Mouse (Mus musculus): ENCODE data around the gene Gm32687. TPM values are rescaled to one million over a fixed set of nuclear protein-coding genes. Genes with fewer than 3 reads are reported as not detected.

The Gm32687 gene
- polyA plus RNA-seq (2015; fragmentation: Illumina TruSeq; extraction: RNeasy Lipid Tissue Mini Kit (QIAGEN cat#74804); ENCODE audit: insufficient read depth, low read depth, low replicate concordance), result 1.3 TPM

GRCm38 (mm10) chr10:81863409-81864407, at the start of gene Gm32687:
Gene Gm32687, plus strand, starts transcription at chr10:81863934.

GRCm38 (mm10) chr10:81929842-81930743, 66.4 kb downstream of the Gm32687 start, which contains the start of gene Zfp781:
Gene Zfp781, minus strand, starts transcription at chr10:81930480.

Other genes starting within 250 kb of the Gm32687 start
- 5.6 TPM for gene Sirt6, start 236.1 kb upstream of the Gm32687 start, polyA plus RNA-seq (2015; fragmentation: Illumina TruSeq; extraction: RNeasy Lipid Tissue Mini Kit (QIAGEN cat#74804); ENCODE audit: insufficient read depth, low read depth, low replicate concordance)
- 62.0 TPM for gene Ankrd24, start 235.4 kb upstream of the Gm32687 start, polyA plus RNA-seq (2015; fragmentation: Illumina TruSeq; extraction: RNeasy Lipid Tissue Mini Kit (QIAGEN cat#74804); ENCODE audit: insufficient read depth, low read depth, low replicate concordance)
- gene Gm10778, start 214.9 kb upstream of the Gm32687 start, polyA plus RNA-seq (2015; fragmentation: Illumina TruSeq; extraction: RNeasy Lipid Tissue Mini Kit (QIAGEN cat#74804); ENCODE audit: insufficient read depth, low read depth, low replicate concordance), result 0.66 TPM
- 1.2 TPM for gene Zfp433, start 159.1 kb upstream of the Gm32687 start, polyA plus RNA-seq (2015; fragmentation: Illumina TruSeq; extraction: RNeasy Lipid Tissue Mini Kit (QIAGEN cat#74804); ENCODE audit: insufficient read depth, low read depth, low replicate concordance)
- gene Gm3055, start 92.8 kb upstream of the Gm32687 start, polyA plus RNA-seq (2015; fragmentation: Illumina TruSeq; extraction: RNeasy Lipid Tissue Mini Kit (QIAGEN cat#74804); ENCODE audit: insufficient read depth, low read depth, low replicate concordance), result 2.0 TPM
- gene Gm4767, start 51.7 kb upstream of the Gm32687 start, polyA plus RNA-seq (2015; fragmentation: Illumina TruSeq; extraction: RNeasy Lipid Tissue Mini Kit (QIAGEN cat#74804); ENCODE audit: insufficient read depth, low read depth, low replicate concordance), result not detected
- gene Zfp781, start 66.5 kb downstream of the Gm32687 start, polyA plus RNA-seq (2015; fragmentation: Illumina TruSeq; extraction: RNeasy Lipid Tissue Mini Kit (QIAGEN cat#74804); ENCODE audit: insufficient read depth, low read depth, low replicate concordance), result 0.87 TPM
- gene Zfp873, start 184.2 kb downstream of the Gm32687 start, polyA plus RNA-seq (2015; fragmentation: Illumina TruSeq; extraction: RNeasy Lipid Tissue Mini Kit (QIAGEN cat#74804); ENCODE audit: insufficient read depth, low read depth, low replicate concordance), result 1.1 TPM
- not detected for gene BC024063, start 219.4 kb downstream of the Gm32687 start, polyA plus RNA-seq (2015; fragmentation: Illumina TruSeq; extraction: RNeasy Lipid Tissue Mini Kit (QIAGEN cat#74804); ENCODE audit: insufficient read depth, low read depth, low replicate concordance)

All from pancreas, adult 10 weeks (tissue).